Mouse (Mus musculus): ENCODE data around the gene Atf7. TPM values are rescaled to one million over a fixed set of nuclear protein-coding genes. Genes with fewer than 3 reads are reported as not detected.
"Not testable (repeated sequence)": the region's sequence is repeated elsewhere in the genome, so short reads cannot be mapped to it uniquely, and the experiment has no call there.

The Atf7 gene
- polyA plus RNA-seq, 1 experiment from 2014 or later, result 35.2 TPM

- ATAC-seq (ENCODE audit: insufficient read depth, low FRiP score, low read depth), result no peak
- no peaks in the 10 kb centered on the region for H3K9me3 ChIP-seq
- H3K27ac ChIP-seq, result no peak overlapping the region
- no peaks in the 10 kb centered on the region for H3K4me1 ChIP-seq
- H3K36me3 ChIP-seq, result no peaks in the 10 kb centered on the region
- H3K9ac ChIP-seq, result no peak overlapping the region
- WGBS, result 92% methylated on average over 2 of the region's 2 CpGs
- H3K4me3 ChIP-seq (replicated peaks), result no peak overlapping the region
- no peak overlapping the region for H3K4me2 ChIP-seq
- no peaks in the 10 kb centered on the region for H3K27me3 ChIP-seq (replicated peaks)
These were observed 9.1 kb downstream of the Atf7 start for GRCm38 (mm10) chr15:102616174-102616573.

- Histone ChIP-seq H3K9ac (no peak overlapping the region), H3K4me2 (no peak overlapping the region)
- ATAC-seq (ENCODE audit: insufficient read depth, low FRiP score, low read depth), result no peak
These were observed 11.0 kb downstream of the Atf7 start for GRCm38 (mm10) chr15:102614224-102614623.

DNA sequence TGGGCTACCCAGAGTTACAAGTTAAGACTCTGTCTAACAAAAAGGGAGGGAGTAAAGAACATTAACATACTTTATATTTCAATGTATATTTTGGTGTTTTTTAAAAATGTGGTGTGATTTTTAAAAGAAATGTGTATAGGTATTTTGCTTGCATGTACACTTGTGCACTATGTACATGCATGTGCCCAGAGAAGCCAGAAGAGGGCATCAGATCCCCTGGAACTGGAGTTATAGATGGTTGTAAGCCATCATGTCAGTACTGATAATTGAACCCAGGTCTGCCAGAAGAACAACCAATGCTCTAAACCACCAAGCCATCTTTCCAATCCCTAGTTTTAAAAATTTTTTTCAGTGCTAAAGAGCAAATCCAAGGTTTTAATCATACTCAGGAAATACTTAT lies 12.3 kb downstream of the Atf7 start:
- Histone ChIP-seq H3K9me3 (no peaks in the 10 kb centered on the region), H3K27me3 (replicated peaks) (no peaks in the 10 kb centered on the region)

More at GRCm38 (mm10) chr15:102614224-102614623, 11.0 kb downstream of the Atf7 start:
- H3K4me3 ChIP-seq (replicated peaks), result no peak overlapping the region
- H3K27me3 ChIP-seq (replicated peaks), result no peaks in the 10 kb centered on the region
- no peaks in the 10 kb centered on the region for H3K9me3 ChIP-seq
- H3K27ac ChIP-seq, result no peak overlapping the region
- H3K4me1 ChIP-seq, result no peaks in the 10 kb centered on the region
- 0 out of 2 replicates have a peak, but pooled peaks cover 5% of the 10 kb centered on the region for H3K36me3 ChIP-seq

GRCm38 (mm10) chr15:102608586-102608985 lies 16.7 kb downstream of the Atf7 start:
- not testable (repeated sequence) for H3K9me3 ChIP-seq; H3K9ac ChIP-seq; H3K4me3 ChIP-seq (replicated peaks); H3K27ac ChIP-seq; ATAC-seq (ENCODE audit: insufficient read depth, low FRiP score, low read depth); H3K4me2 ChIP-seq; H3K27me3 ChIP-seq (replicated peaks); H3K36me3 ChIP-seq; H3K4me1 ChIP-seq
- WGBS, result 80% methylated on average over 1 of the region's 1 CpGs

More for the DNA sequence above, 12.3 kb downstream of the Atf7 start:
- Histone ChIP-seq H3K4me1 (no peaks in the 10 kb centered on the region), H3K9ac (no peak overlapping the region), H3K27ac (no peak overlapping the region), H3K36me3 (0 out of 2 replicates have a peak, but pooled peaks cover 5% of the 10 kb centered on the region), H3K4me2 (no peak overlapping the region), H3K4me3 (replicated peaks) (no peak overlapping the region)
- no peak for ATAC-seq (ENCODE audit: insufficient read depth, low FRiP score, low read depth)

DNA sequence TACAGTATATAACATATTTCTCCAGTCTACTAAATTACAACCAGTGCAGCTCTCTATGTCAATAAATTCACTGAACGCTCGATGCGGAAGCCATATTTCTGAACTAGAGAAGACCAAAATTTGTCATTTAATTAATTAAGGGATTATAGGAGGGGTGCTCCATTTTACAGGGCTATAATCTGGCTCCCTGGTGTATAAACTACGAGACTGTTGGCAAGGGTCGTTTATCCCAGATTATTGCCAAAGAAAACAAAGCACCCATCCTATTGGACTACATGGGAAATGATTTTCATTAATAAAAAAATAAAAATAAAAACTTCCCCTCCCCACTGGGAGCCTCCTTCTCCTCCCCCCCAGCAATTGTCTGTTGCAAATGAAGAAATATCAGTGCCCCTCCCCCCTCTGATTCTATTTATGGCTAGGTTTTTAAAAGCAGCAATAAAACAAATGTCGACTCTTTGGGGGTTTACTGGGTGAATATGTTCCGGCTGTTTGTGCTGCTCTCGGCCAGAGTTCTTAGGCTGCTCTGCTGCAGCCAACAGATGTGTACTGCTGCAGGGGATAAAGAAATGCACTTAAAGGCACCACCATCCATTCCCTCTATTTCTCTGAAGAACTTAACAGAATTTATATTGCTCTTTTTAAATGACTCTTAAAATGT lies 31.1 kb downstream of the Atf7 start:
- Histone ChIP-seq H3K27ac (peak overlapping the region; percentile 40; the same call in 1 of the 2 replicates), H3K4me1 (peaks cover 10% of the 10 kb centered on the region; the same call in 1 of the 2 replicates), H3K4me3 (replicated peaks) (no peak overlapping the region), H3K27me3 (replicated peaks) (no peaks in the 10 kb centered on the region), H3K9me3 (no peaks in the 10 kb centered on the region), H3K36me3 (peaks cover 5% of the 10 kb centered on the region), H3K9ac (no peak overlapping the region), H3K4me2 (0 out of 2 replicates have a peak overlapping the region, but pooled peaks have one; percentile 16)
- WGBS, result 49% methylated on average over 8 of the region's 8 CpGs
- ATAC-seq (ENCODE audit: insufficient read depth, low FRiP score, low read depth), result no peak

GRCm38 (mm10) chr15:102592674-102593073 lies 32.6 kb downstream of the Atf7 start:
- WGBS, result 45% methylated on average over 1 of the region's 1 CpGs
- peaks cover 5% of the 10 kb centered on the region for H3K36me3 ChIP-seq
- H3K27ac ChIP-seq, result no peak overlapping the region
- no peak for ATAC-seq (ENCODE audit: insufficient read depth, low FRiP score, low read depth)
- no peak overlapping the region for H3K4me3 ChIP-seq (replicated peaks)
- no peaks in the 10 kb centered on the region for H3K27me3 ChIP-seq (replicated peaks)
- no peaks in the 10 kb centered on the region for H3K9me3 ChIP-seq
- no peak overlapping the region for H3K9ac ChIP-seq
- H3K4me1 ChIP-seq, result peaks cover 10% of the 10 kb centered on the region; the same call in 1 of the 2 replicates
- H3K4me2 ChIP-seq, result no peak overlapping the region

DNA sequence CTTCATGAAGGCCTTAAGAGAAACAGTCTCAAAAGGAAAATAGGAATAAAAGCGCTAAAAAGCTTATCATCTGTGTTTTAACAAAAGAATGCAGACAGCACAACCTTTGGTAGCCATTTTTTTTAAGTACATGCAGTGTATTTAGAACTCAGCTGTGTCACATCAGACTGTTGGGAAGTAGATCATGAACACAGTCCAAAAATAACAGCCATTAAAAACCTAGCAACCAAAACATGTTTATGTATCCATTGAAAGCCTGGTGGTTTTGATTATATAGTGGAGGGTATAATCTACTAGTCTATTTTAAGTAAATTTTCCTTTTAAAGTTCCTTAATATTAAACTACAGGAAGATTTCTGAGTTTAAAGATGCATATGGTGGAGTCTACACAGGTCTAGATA lies 34.7 kb downstream of the Atf7 start:
- Histone ChIP-seq H3K4me1 (peaks cover 10% of the 10 kb centered on the region; the same call in 1 of the 2 replicates), H3K27me3 (replicated peaks) (no peaks in the 10 kb centered on the region), H3K9me3 (no peaks in the 10 kb centered on the region), H3K9ac (no peak overlapping the region), H3K4me3 (replicated peaks) (no peak overlapping the region), H3K4me2 (no peak overlapping the region), H3K36me3 (peaks cover 5% of the 10 kb centered on the region), H3K27ac (no peak overlapping the region)
- no peak for ATAC-seq (ENCODE audit: insufficient read depth, low FRiP score, low read depth)
- 81% methylated on average over 1 of the region's 1 CpGs for WGBS

DNA sequence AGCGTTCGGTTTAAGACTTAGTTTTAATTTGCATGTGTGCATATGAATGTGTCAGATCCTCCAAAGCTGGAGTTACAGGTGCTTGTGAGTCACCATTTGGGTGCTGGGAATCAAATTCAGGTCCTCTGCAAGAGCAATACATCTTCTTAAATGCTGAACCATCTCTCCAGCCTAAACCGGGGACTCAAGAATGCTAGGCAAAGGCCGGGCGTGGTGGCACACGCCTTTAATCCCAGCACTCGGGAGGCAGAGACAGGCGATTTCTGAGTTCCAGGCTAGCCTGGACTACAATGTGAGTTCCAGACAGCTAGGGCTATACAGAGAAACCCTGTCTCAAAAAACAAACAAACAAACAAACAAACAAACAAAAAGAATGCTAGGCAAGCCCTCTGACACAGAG lies 35.4 kb downstream of the Atf7 start:
- no peak for ATAC-seq (ENCODE audit: insufficient read depth, low FRiP score, low read depth)
- Histone ChIP-seq H3K27ac (no peak overlapping the region), H3K9ac (no peak overlapping the region), H3K27me3 (replicated peaks) (no peaks in the 10 kb centered on the region), H3K36me3 (peaks cover 5% of the 10 kb centered on the region), H3K4me1 (0 out of 2 replicates have a peak, but pooled peaks cover 6% of the 10 kb centered on the region), H3K4me3 (replicated peaks) (no peak overlapping the region), H3K9me3 (no peaks in the 10 kb centered on the region), H3K4me2 (no peak overlapping the region)
- WGBS, result 94% methylated on average over 8 of the region's 8 CpGs

- 63% methylated on average over 5 of the region's 5 CpGs for WGBS
- H3K27me3 ChIP-seq (replicated peaks), result no peaks in the 10 kb centered on the region
- H3K36me3 ChIP-seq, result peaks cover 5% of the 10 kb centered on the region
- H3K4me3 ChIP-seq (replicated peaks), result no peak overlapping the region
- no peaks in the 10 kb centered on the region for H3K9me3 ChIP-seq
- ATAC-seq (ENCODE audit: insufficient read depth, low FRiP score, low read depth), result no peak
- no peak overlapping the region for H3K4me2 ChIP-seq
- H3K4me1 ChIP-seq, result no peaks in the 10 kb centered on the region
- no peak overlapping the region for H3K9ac ChIP-seq
- no peak overlapping the region for H3K27ac ChIP-seq
These were observed 39.8 kb downstream of the Atf7 start for GRCm38 (mm10) chr15:102585501-102585900.

GRCm38 (mm10) chr15:102583708-102584383 lies 41.4 kb downstream of the Atf7 start:
- no peaks in the 10 kb centered on the region for H3K9me3 ChIP-seq
- H3K4me3 ChIP-seq (replicated peaks), result no peak overlapping the region
- no peak overlapping the region for H3K4me2 ChIP-seq
- no peaks in the 10 kb centered on the region for H3K27me3 ChIP-seq (replicated peaks)
- no peaks in the 10 kb centered on the region for H3K36me3 ChIP-seq
- H3K4me1 ChIP-seq, result no peaks in the 10 kb centered on the region
- ATAC-seq (ENCODE audit: insufficient read depth, low FRiP score, low read depth), result no peak
- H3K9ac ChIP-seq, result no peak overlapping the region
- 72% methylated on average over 8 of the region's 8 CpGs for WGBS
- H3K27ac ChIP-seq, result no peak overlapping the region

DNA sequence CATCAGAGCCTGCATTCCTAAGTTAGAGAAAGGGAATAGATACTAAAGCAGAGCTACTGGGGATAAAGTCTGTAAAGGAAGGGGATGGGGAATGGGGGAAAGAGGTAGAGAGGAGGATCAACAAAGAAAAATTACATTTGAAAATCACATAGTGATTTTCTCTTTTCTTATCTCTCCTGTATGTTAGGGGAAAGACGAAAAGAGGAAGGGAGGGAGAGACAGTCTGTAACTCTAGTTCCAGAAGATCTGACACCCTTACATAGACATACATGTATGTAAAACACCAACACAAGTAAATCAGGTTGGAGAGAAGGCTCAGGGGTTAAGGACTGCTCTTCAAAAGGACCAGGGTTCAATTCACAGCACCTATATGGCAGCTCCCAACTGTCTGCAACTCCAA lies 44.1 kb downstream of the Atf7 start:
- no peak for ATAC-seq (ENCODE audit: insufficient read depth, low FRiP score, low read depth)
- H3K9me3 ChIP-seq, result no peaks in the 10 kb centered on the region
- WGBS, result 61% methylated on average over 1 of the region's 1 CpGs
- no peaks in the 10 kb centered on the region for H3K36me3 ChIP-seq
- no peaks in the 10 kb centered on the region for H3K27me3 ChIP-seq (replicated peaks)
- no peak overlapping the region for H3K9ac ChIP-seq
- H3K4me2 ChIP-seq, result no peak overlapping the region
- H3K4me1 ChIP-seq, result no peaks in the 10 kb centered on the region
- no peak overlapping the region for H3K4me3 ChIP-seq (replicated peaks)
- no peak overlapping the region for H3K27ac ChIP-seq

DNA sequence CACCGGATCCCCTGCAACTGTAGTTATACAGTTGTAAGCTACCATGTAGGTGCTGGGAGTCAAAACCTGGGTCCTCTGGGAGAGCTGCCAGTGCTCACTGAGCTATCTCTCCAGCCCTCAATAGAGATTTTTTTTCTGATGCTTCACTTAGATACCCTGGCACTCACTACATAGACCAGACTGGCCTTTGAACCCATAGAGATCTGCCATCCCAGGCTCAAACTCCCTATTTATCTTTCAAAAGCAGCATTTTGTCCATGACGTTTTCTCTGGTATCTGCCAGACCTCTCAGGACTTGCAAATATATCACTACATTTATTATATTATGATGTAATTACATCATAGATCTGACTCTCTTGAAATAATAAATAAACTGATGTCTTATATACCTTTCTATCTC lies 46.9 kb downstream of the Atf7 start:
- no peak overlapping the region for H3K27ac ChIP-seq
- H3K9me3 ChIP-seq, result no peaks in the 10 kb centered on the region
- H3K4me2 ChIP-seq, result no peak overlapping the region
- H3K4me3 ChIP-seq (replicated peaks), result no peak overlapping the region
- H3K4me1 ChIP-seq, result no peaks in the 10 kb centered on the region
- 75% methylated on average over 2 of the region's 2 CpGs for WGBS
- H3K36me3 ChIP-seq, result no peaks in the 10 kb centered on the region
- H3K9ac ChIP-seq, result no peak overlapping the region
- no peak for ATAC-seq (ENCODE audit: insufficient read depth, low FRiP score, low read depth)
- H3K27me3 ChIP-seq (replicated peaks), result no peaks in the 10 kb centered on the region

All from stomach, embryonic 15.5 days (tissue).